23 mouse cellular contexts compared by ENCODE assay signal in the genomic region with DNA sequence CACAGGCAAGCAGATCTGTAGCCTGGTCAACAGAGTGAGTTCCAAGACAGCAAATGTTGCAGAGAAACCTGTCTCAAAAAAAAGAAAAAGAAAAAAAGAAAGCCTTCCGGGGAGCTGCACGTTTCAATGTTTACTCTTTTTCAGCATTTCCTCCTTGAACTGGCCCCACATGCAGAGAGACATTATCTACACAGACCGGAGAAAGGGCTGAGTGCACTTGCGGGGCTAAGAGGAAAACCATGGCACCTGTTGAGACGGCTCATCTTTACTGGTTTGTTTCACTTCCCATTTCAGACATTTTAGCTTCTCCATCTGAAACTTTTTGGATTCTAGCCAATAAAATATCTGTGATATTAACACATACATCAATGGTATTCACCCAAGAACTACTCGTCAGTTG. TPM values are rescaled to one million over a fixed set of nuclear protein-coding genes. Genes with fewer than 3 reads are reported as not detected.
DNase-seq lines count a peak whose midpoint lies in the region; ATAC-seq and TF ChIP-seq lines count a peak whose summit lies in the region.
"Had no signal": no experiment of that assay in that cellular context is flagged by ENCODE, and none has a peak within 500 bp of the region (broad histone marks: within the 10 kb centered on the region; RNA-seq: fewer than 3 reads in every experiment).

No protein-coding gene starts in this region.

- no peak overlapping the region for H3K4me3 ChIP-seq in lung, postnatal 0 days (ENCODE audit: low read depth, low read length)
- no peak overlapping the region for H3K4me3 ChIP-seq in CH12.LX (replicated peaks in 1 of 3; ENCODE audit: low read depth in 2 of 3, low read length in 2 of 3, poor library complexity in 1 of 3)
- H3K4me3 ChIP-seq in intestine, postnatal 0 days (ENCODE audit: low read depth, low read length) = no peak overlapping the region
- H3K4me3 ChIP-seq: embryonic facial prominence, embryonic 13.5 days; forebrain, embryonic 15.5 days; heart, embryonic 12.5 days; hindbrain, embryonic 13.5 days; layer of hippocampus, adult 2 months; limb, embryonic 13.5 days; liver, embryonic 15.5 days had no signal

- no peak overlapping the region for H3K4me2 ChIP-seq in lung, postnatal 0 days (replicated peaks; ENCODE audit: low read depth, low read length)
- H3K4me2 ChIP-seq in CH12.LX (ENCODE audit: insufficient read depth, low read depth, poor library complexity, severe bottlenecking) = peak overlapping the region; percentile 94
- no peak overlapping the region for H3K4me2 ChIP-seq in intestine, postnatal 0 days (replicated peaks; ENCODE audit: low read depth)
- H3K4me2 ChIP-seq: embryonic facial prominence, embryonic 13.5 days; forebrain, embryonic 15.5 days; heart, embryonic 12.5 days; hindbrain, embryonic 13.5 days; limb, embryonic 13.5 days; liver, embryonic 15.5 days; midbrain, embryonic 11.5 days had no signal

- dilution Hi-C loops in CH12.LX (cut with MboI; ENCODE audit: extremely low pct_ligation_motif_present, extremely low pct_unique_long_range_greater_than_20kb, low sequenced_read_pairs) = no loop called here

- H3K27ac ChIP-seq in lung, postnatal 0 days (ENCODE audit: low read length) = no peak overlapping the region
- peak overlapping the region; percentile 88 for H3K27ac ChIP-seq in CH12.LX (ENCODE audit: insufficient read depth, low read depth)
- H3K27ac ChIP-seq in intestine, postnatal 0 days (ENCODE audit: low read depth, low read length) = no peak overlapping the region
- H3K27ac ChIP-seq: embryonic facial prominence, embryonic 13.5 days; forebrain, embryonic 15.5 days; hindbrain, embryonic 13.5 days; kidney, postnatal 0 days; layer of hippocampus, adult 2 months; limb, embryonic 13.5 days; liver, embryonic 15.5 days had no signal

- no peaks in the 10 kb centered on the region for H3K27me3 ChIP-seq in lung, postnatal 0 days (replicated peaks; ENCODE audit: insufficient read depth, low read length)
- H3K27me3 ChIP-seq in CH12.LX (replicated peaks) = no peaks in the 10 kb centered on the region
- H3K27me3 ChIP-seq in splenic B cell, adult 2 months (ENCODE audit: control insufficient read depth, insufficient read depth, low read length, poor library complexity, severe bottlenecking) = no peaks in the 10 kb centered on the region
- no peaks in the 10 kb centered on the region for H3K27me3 ChIP-seq in intestine, postnatal 0 days (replicated peaks; ENCODE audit: control insufficient read depth, insufficient read depth, low read length)
- H3K27me3 ChIP-seq: embryonic facial prominence, embryonic 13.5 days; forebrain, embryonic 15.5 days; heart, embryonic 12.5 days; hindbrain, embryonic 13.5 days; limb, embryonic 13.5 days; liver, embryonic 15.5 days had no signal

- no peak for TF ChIP-seq CTCF in lung, postnatal 0 days (IDR thresholded peaks at IDR 0.05)
- no peak for TF ChIP-seq CTCF in CH12.LX (conservative IDR thresholded peaks at IDR 0.05 in 1 of 2, IDR thresholded peaks at IDR 0.05 in 1 of 2; ENCODE audit: low read depth in 2 of 2, low read length in 2 of 2)
- TF ChIP-seq CTCF in intestine, postnatal 0 days (IDR thresholded peaks at IDR 0.05; ENCODE audit: low read depth) = no peak

- 40% methylated on average over 6 of the region's 6 CpGs for WGBS in lung, postnatal 0 days
- WGBS in intestine, postnatal 0 days = 33% methylated on average over 6 of the region's 6 CpGs

- no peaks in the 10 kb centered on the region for H3K9me3 ChIP-seq in lung, postnatal 0 days (ENCODE audit: low read length)
- H3K9me3 ChIP-seq in CH12.LX (replicated peaks; ENCODE audit: low read length) = no peaks in the 10 kb centered on the region
- no peaks in the 10 kb centered on the region for H3K9me3 ChIP-seq in intestine, postnatal 0 days (ENCODE audit: control insufficient read depth)
- H3K9me3 ChIP-seq: embryonic facial prominence, embryonic 13.5 days; forebrain, embryonic 15.5 days; heart, embryonic 12.5 days; hindbrain, embryonic 13.5 days; limb, embryonic 13.5 days; liver, embryonic 15.5 days had no signal

- H3K9ac ChIP-seq in lung, postnatal 0 days (replicated peaks; ENCODE audit: low read depth) = no peak overlapping the region
- peak overlapping the region; percentile 62 for H3K9ac ChIP-seq in CH12.LX (ENCODE audit: insufficient read depth, low read depth)
- H3K9ac ChIP-seq in intestine, postnatal 0 days (ENCODE audit: low read depth, low read length) = no peak overlapping the region
- H3K9ac ChIP-seq: embryonic facial prominence, embryonic 13.5 days; forebrain, embryonic 15.5 days; heart, embryonic 12.5 days; hindbrain, embryonic 13.5 days; limb, embryonic 13.5 days; liver, embryonic 15.5 days had no signal

- no peak for ATAC-seq in lung, postnatal 0 days
- peak; percentile 40; the same call in 1 of the 2 replicates for ATAC-seq in megakaryocyte, adult 5-6 weeks (ENCODE audit: poor library complexity, severe bottlenecking)
- ATAC-seq in intestine, postnatal 0 days = no peak
- ATAC-seq: forebrain, embryonic 15.5 days had no signal

- peaks cover 20% of the 10 kb centered on the region for H3K79me2 ChIP-seq in CH12.LX (replicated peaks; ENCODE audit: control insufficient read depth, extremely low read depth, insufficient read depth, poor library complexity, severe bottlenecking)

- TF ChIP-seq EP300 in lung, postnatal 0 days (IDR thresholded peaks at IDR 0.05) = no peak
- peak; percentile 89 for TF ChIP-seq EP300 in CH12.LX (IDR thresholded peaks at IDR 0.05; ENCODE audit: low read length)

- DNase-seq in lung, postnatal 25 days (ENCODE audit: low spot score) = peak; percentile 16
- DNase-seq in lung, postnatal 0 days (ENCODE audit: low spot score) = no peak
- DNase-seq in CH12.LX (ENCODE audit: extremely low read depth) = peak; percentile 82
- peak; percentile 85 for DNase-seq in splenic B cell, adult 2 months (ENCODE audit: low read depth, low spot score)
- DNase-seq in layer of hippocampus, adult 18-20 months (ENCODE audit: low spot score in 2 of 2) = no peak
- no peak for DNase-seq in heart, adult 9 months (ENCODE audit: low spot score in 2 of 2)
- DNase-seq: adrenal gland, adult 8-10 months; cerebellum, adult 9-11 months; kidney, adult 11 months; layer of hippocampus, postnatal 36 days; lung, postnatal 14 days; right cerebral cortex, postnatal 4 days had no signal

- H3K4me1 ChIP-seq in lung, postnatal 0 days (ENCODE audit: insufficient read depth, low read depth, low read length) = no peaks in the 10 kb centered on the region
- peaks cover 2 to 30% of the 10 kb centered on the region in 2 experiments; a peak in 3 of 4 replicates for H3K4me1 ChIP-seq in CH12.LX (ENCODE audit: control insufficient read depth in 1 of 2, insufficient read depth in 2 of 2)
- H3K4me1 ChIP-seq in intestine, postnatal 0 days (replicated peaks; ENCODE audit: control insufficient read depth, insufficient read depth, low read length) = 0 out of 2 replicates have a peak, but pooled peaks cover 4% of the 10 kb centered on the region
- H3K4me1 ChIP-seq: forebrain, embryonic 15.5 days; heart, embryonic 12.5 days; hindbrain, embryonic 13.5 days; limb, embryonic 13.5 days; liver, embryonic 15.5 days had no signal

- H3K36me3 ChIP-seq in lung, postnatal 0 days (ENCODE audit: insufficient read depth, low read length) = peaks cover 24% of the 10 kb centered on the region
- peaks cover 29 to 67% of the 10 kb centered on the region in 2 experiments for H3K36me3 ChIP-seq in CH12.LX (replicated peaks in 1 of 2; ENCODE audit: control insufficient read depth in 1 of 2, insufficient read depth in 1 of 2, low read length in 1 of 2)
- peaks cover 11% of the 10 kb centered on the region for H3K36me3 ChIP-seq in splenic B cell, adult 2 months (ENCODE audit: control insufficient read depth, insufficient read depth, low read length, poor library complexity, severe bottlenecking)
- peaks cover 74% of the 10 kb centered on the region for H3K36me3 ChIP-seq in intestine, postnatal 0 days (ENCODE audit: control insufficient read depth, insufficient read depth)

- TF ChIP-seq POLR2A in CH12.LX (IDR thresholded peaks at IDR 0.05; ENCODE audit: low read depth, low read length) = no peak

- TF ChIP-seq RAD21 in CH12.LX (IDR thresholded peaks at IDR 0.05; ENCODE audit: low read depth, low read length) = no peak; the same call in 1 of the 2 replicates

- in situ Hi-C loops in CH12.LX (cut with MboI; ENCODE audit: low pct_ligation_motif_present, low pct_unique_long_range_greater_than_20kb, low sequenced_read_pairs) = no loop called here

TF ChIP-seq in CH12.LX, 34 proteins besides CTCF, POLR2A, EP300 and RAD21 (continues in another document):
- TF ChIP-seq KAT2A (IDR thresholded peaks at IDR 0.05; ENCODE audit: insufficient replicate concordance, low read length) = no peak
- TF ChIP-seq TBP (conservative IDR thresholded peaks at IDR 0.05; ENCODE audit: low read depth, low read length) = no peak
- TF ChIP-seq ETS1 (conservative IDR thresholded peaks at IDR 0.05; ENCODE audit: low read depth, low read length) = peak; percentile 62
- no peak for TF ChIP-seq E2F4 (IDR thresholded peaks at IDR 0.05; ENCODE audit: insufficient replicate concordance, low read depth, low read length)

RNA-seq across cellular contexts. Expression of gene Slc30a5, which starts 8.9 kb away (rescaled TPM):
- polyA plus RNA-seq in lung, postnatal 0 days (2015; fragmentation: Nextera tagmentation; extraction: Ambion mirVana) = 30.8 and 31.1 TPM in 2 replicates
- total RNA-seq in CH12.LX (2012; rRNA removed) = 54.4 and 65.0 TPM in 2 replicates
- total RNA-seq in CH12.LX (2014; rRNA removed) = 99.9 and 111 TPM in 2 replicates
- polyA plus RNA-seq in CH12.LX (2012; ENCODE audit: insufficient read length, low read depth) = 57.9 and 65.9 TPM in 2 replicates
- 73.0 and 85.6 TPM in 2 replicates for total RNA-seq in megakaryocyte, adult 5-6 weeks (2015)
- total RNA-seq in megakaryocyte, adult 5-6 weeks (2017) = 75.7 and 78.5 TPM in 2 replicates
- polyA plus RNA-seq in intestine, postnatal 0 days (2015; fragmentation: Nextera tagmentation; extraction: Ambion mirVana) = 52.9 and 55.7 TPM in 2 replicates
- total RNA-seq in layer of hippocampus, adult 18-20 months (2021) = 10 to 100 TPM; 36.6 to 36.8 TPM

RNA-seq across cellular contexts. Expression of gene Ccnb1, which starts 37.9 kb away (rescaled TPM):
- 8.8 and 10.9 TPM in 2 replicates for polyA plus RNA-seq in lung, postnatal 0 days (2015; fragmentation: Nextera tagmentation; extraction: Ambion mirVana)
- total RNA-seq in CH12.LX (2012; rRNA removed) (172 and 199 TPM in 2 replicates), CH12.LX (2014; rRNA removed) (416 and 456 TPM in 2 replicates)
- 243 and 337 TPM in 2 replicates for polyA plus RNA-seq in CH12.LX (2012; ENCODE audit: insufficient read length, low read depth)
- 133 and 142 TPM in 2 replicates for total RNA-seq in megakaryocyte, adult 5-6 weeks (2015)
- 188 and 197 TPM in 2 replicates for total RNA-seq in megakaryocyte, adult 5-6 weeks (2017)
- polyA plus RNA-seq in intestine, postnatal 0 days (2015; fragmentation: Nextera tagmentation; extraction: Ambion mirVana) = 30.3 and 41.3 TPM in 2 replicates
- under 1 TPM; 0.37 to 0.58 TPM for total RNA-seq in layer of hippocampus, adult 18-20 months (2021)

RNA-seq across cellular contexts. Expression of gene Cenph, which starts 48.6 kb away (rescaled TPM):
- polyA plus RNA-seq in lung, postnatal 0 days (2015; fragmentation: Nextera tagmentation; extraction: Ambion mirVana) = 2.5 and 2.9 TPM in 2 replicates
- total RNA-seq in CH12.LX (2012; rRNA removed) = 23.7 and 30.2 TPM in 2 replicates
- total RNA-seq in CH12.LX (2014; rRNA removed) = 49.3 and 54.2 TPM in 2 replicates
- 49.1 and 50.8 TPM in 2 replicates for polyA plus RNA-seq in CH12.LX (2012; ENCODE audit: insufficient read length, low read depth)
- 36.9 and 44.5 TPM in 2 replicates for total RNA-seq in megakaryocyte, adult 5-6 weeks (2015)
- 31.4 and 39.6 TPM in 2 replicates for total RNA-seq in megakaryocyte, adult 5-6 weeks (2017)
- 9.5 and 10.4 TPM in 2 replicates for polyA plus RNA-seq in intestine, postnatal 0 days (2015; fragmentation: Nextera tagmentation; extraction: Ambion mirVana)
- total RNA-seq in layer of hippocampus, adult 18-20 months (2021) = not detected

Comparison
In these comparisons a context has a peak if more than half of its experiments do, and no peak if none do; other contexts are left out.
1. DNase-seq: peak in lung, postnatal 25 days (single experiment), CH12.LX (single experiment) and splenic B cell, adult 2 months (single experiment); none in lung, postnatal 0 days (single experiment), layer of hippocampus, adult 18-20 months (0 of 2) and heart, adult 9 months (0 of 2).
2. RNA of gene Ccnb1, which starts 37.9 kb away (total RNA-seq): 172 to 456 TPM in CH12.LX and 133 to 197 TPM in megakaryocyte, adult 5-6 weeks; 0.37 to 0.58 TPM in layer of hippocampus, adult 18-20 months; every median in the first group is over 10 times any median in the second.
3. RNA of gene Cenph, which starts 48.6 kb away (total RNA-seq): 23.7 to 54.2 TPM in CH12.LX and 31.4 to 44.5 TPM in megakaryocyte, adult 5-6 weeks; not detected in layer of hippocampus, adult 18-20 months; every median in the first group is over 10 times any median in the second.